Mouse (Mus musculus): ENCODE data around the gene Smyd4.

Gene Smyd4

GRCm38 (mm10) chr11:75348199-75348889 is at the start of gene Smyd4, which contains the start of gene Rpa1:
TSS of gene Smyd4 (plus strand) at chr11:75348433.
TSS of gene Rpa1 (minus strand) at chr11:75348324.
- peak; percentile 90 to 94 for DNase-seq (ENCODE audit: low spot score in 2 of 2)

- DNase-seq (ENCODE audit: low spot score in 2 of 2) = no peak
Measured at GRCm38 (mm10) chr11:75298491-75298890, 49.7 kb upstream of the Smyd4 start.

- no peak for DNase-seq (ENCODE audit: low spot score in 2 of 2)
Measured at GRCm38 (mm10) chr11:75299786-75300185, 48.4 kb upstream of the Smyd4 start.

DNA sequence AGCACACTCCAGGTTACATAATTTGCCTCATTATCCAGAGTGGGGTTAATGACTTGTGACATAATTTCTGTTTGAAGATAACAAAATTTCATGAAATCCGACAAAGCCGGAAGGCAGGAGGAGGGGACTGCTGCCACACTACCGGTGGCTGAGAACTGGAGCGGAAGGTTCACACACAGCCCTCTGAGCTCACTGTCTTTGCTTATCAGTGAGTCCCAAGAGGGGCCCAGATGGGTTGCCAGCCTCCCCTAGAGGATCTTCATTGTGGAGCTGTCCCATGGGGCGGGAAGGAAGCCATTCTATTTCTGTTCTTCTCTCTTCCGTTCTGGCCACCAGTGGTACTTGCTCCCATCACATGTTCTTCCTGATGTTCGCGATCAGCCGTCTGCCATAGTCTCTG is 47.3 kb upstream of the Smyd4 start:
- DNase-seq (ENCODE audit: low spot score in 2 of 2) = no peak

DNA sequence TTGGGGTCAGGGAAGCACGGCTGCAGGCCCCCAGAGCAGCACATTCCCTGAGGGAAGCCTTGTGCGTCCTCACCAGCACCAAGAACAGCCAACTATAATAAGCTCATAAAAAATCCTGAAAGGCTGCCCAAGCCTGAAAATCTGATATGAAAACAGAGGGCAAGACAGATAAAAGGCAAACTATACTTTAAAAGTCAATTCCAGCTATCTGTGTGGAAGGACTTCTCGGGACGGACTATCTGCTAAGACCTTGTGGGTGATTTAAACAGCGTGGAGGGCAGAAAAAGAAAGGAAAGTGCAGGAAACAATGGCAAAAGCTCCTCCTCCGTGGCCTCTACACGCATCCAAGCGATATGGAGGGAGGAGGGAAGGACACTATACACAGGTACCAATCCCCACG is 43.4 kb upstream of the Smyd4 start:
- no peak for DNase-seq (ENCODE audit: low spot score in 2 of 2)

DNA sequence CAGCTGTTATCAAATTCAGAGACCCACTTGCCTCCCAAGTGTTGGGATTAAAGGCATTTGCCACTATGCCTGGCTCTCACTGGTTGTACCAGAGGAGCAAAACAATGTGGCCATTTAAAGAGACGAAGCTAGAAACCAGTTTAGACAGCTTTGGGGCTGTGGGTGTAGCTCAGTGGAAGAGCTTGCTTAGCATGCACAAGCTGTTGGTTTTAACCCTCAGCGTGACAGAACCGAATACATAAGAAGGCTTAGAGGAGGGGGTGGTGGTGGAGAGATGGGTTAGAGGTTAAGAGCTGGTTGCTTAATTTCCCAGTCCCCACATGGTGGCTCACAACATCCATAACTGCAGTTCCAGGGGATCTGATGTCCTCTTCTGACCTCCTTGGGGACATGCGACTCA is 39.6 kb upstream of the Smyd4 start:
- DNase-seq (ENCODE audit: low spot score in 2 of 2) = no peak

- DNase-seq (ENCODE audit: low spot score in 2 of 2) = no peak
Measured at GRCm38 (mm10) chr11:75310813-75311212, 37.4 kb upstream of the Smyd4 start.

DNA sequence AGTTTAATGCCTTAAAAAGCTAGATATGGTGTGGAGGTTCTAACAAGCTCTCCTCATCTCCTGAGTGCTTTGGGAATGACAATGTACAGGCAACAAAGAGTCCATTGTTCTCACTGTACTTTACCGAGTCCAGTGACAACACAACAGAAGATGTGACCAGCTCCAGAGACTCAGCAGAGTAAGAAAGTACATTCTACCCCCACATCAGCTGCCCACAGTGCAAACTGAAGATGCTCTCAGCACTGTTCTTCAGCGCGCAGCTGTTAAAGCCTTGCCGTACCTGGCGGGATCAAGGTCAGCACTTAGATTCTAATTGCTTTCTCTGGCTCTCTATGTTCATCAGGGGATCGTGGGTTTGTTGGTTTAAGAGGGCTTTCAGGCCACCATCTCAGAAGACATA is 36.5 kb upstream of the Smyd4 start:
- DNase-seq (ENCODE audit: low spot score in 2 of 2) = no peak

GRCm38 (mm10) chr11:75313834-75314233 is 34.4 kb upstream of the Smyd4 start:
- DNase-seq (ENCODE audit: low spot score in 2 of 2) = no peak

- no peak for DNase-seq (ENCODE audit: low spot score in 2 of 2)
Measured at GRCm38 (mm10) chr11:75318351-75319221, 29.6 kb upstream of the Smyd4 start.

GRCm38 (mm10) chr11:75319246-75319645 is 29.0 kb upstream of the Smyd4 start:
- DNase-seq (ENCODE audit: low spot score in 2 of 2) = no peak

- no peak for DNase-seq (ENCODE audit: low spot score in 2 of 2)
Measured at GRCm38 (mm10) chr11:75323326-75323737, 24.9 kb upstream of the Smyd4 start.

DNA sequence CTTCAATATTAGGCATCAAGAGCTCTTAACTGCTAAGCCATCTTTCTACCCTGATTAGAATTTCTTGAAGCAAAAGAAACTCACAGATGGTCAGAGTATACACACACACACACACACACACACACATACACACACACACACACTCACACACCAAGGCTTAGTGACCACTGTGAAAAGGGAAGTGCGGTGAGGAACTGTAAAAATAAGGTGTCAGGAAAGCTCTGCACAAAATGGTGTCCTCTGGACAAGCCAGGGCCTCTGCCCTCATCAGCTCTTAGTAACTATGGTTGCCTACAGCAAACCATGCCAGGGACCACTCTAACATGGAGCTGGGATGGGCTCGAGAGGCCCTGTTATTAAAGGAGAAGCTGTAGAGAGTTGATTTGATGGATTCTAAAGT is 23.8 kb upstream of the Smyd4 start:
- no peak for DNase-seq (ENCODE audit: low spot score in 2 of 2)

- DNase-seq (ENCODE audit: low spot score in 2 of 2) = no peak
Measured at GRCm38 (mm10) chr11:75325116-75325968, 22.9 kb upstream of the Smyd4 start.

- no peak for DNase-seq (ENCODE audit: low spot score in 2 of 2)
Measured at GRCm38 (mm10) chr11:75325969-75326311, 22.3 kb upstream of the Smyd4 start.

- DNase-seq (ENCODE audit: low spot score in 2 of 2) = peak in 1 of 2 experiments; percentile 17
Measured at GRCm38 (mm10) chr11:75336676-75337075, 11.6 kb upstream of the Smyd4 start.

GRCm38 (mm10) chr11:75337246-75337645 is 11.0 kb upstream of the Smyd4 start:
- DNase-seq (ENCODE audit: low spot score in 2 of 2) = no peak

- no peak for DNase-seq (ENCODE audit: low spot score in 2 of 2)
Measured at GRCm38 (mm10) chr11:75340076-75340475, 8.2 kb upstream of the Smyd4 start.

GRCm38 (mm10) chr11:75340698-75341345 is 7.4 kb upstream of the Smyd4 start:
- DNase-seq (ENCODE audit: low spot score in 2 of 2) = no peak

- DNase-seq (ENCODE audit: low spot score in 2 of 2) = no peak
Measured at GRCm38 (mm10) chr11:75343096-75343495, 5.1 kb upstream of the Smyd4 start.

GRCm38 (mm10) chr11:75344163-75344562 is 4.1 kb upstream of the Smyd4 start:
- no peak for DNase-seq (ENCODE audit: low spot score in 2 of 2)

DNA sequence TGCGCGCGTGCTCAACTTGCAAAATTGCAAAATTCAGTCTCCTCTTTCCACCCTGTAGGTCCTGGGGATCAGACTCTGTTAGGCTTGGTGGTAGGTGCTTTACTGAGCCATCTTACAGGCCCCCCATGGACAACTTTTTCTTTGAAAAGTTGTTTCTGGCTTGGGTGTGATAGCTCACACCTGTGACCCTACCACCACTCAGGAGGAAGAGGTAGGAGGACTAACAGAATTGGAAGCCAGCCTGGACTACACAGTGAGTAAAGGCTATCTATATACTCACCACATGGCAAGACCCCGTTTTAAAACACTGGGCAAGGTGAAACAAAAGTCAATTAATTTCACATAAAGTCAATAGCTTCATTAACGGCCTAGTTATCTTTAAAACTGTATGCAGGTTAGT is 3.5 kb upstream of the Smyd4 start:
- DNase-seq (ENCODE audit: low spot score in 2 of 2) = no peak

Data from spleen, postnatal 14 days (tissue).